Comparison of ENCODE assay signal across 27 mouse cellular contexts in the genomic region with DNA sequence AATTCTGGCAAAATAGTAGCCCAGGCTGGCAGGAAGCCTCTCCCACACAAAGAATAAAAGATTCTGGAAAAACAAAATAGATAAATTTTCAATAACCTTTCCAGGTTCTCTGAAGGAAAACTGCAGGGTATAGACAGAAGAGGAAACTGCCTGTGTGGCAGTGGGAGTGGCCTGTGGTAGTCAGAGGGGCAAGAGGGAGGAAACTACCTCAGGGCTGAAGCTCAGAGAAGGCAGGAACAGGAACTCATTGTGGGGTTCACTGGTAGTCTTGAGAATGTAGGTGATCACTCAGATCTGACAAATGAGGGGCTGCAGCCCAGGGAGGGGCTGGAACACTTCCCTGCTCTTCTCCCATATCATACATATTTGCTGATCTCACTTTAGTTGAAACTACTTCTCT.
A peak's percentile ranks its signal among the peaks of the same experiment; 100 is the strongest.
DNase-seq lines count a peak whose midpoint lies in the region; ATAC-seq and TF ChIP-seq lines count a peak whose summit lies in the region.
"Had no signal": no experiment of that assay in that cellular context is flagged by ENCODE, and none has a peak within 500 bp of the region (broad histone marks: within the 10 kb centered on the region; RNA-seq: fewer than 3 reads in every experiment).

No protein-coding gene starts in this region.

- TF ChIP-seq CTCF in layer of hippocampus, adult 2 months (conservative IDR thresholded peaks at IDR 0.05): no peak
- no peak for TF ChIP-seq CTCF in thymus, adult 2 months (IDR thresholded peaks at IDR 0.05; ENCODE audit: borderline replicate concordance, control insufficient read depth, extremely low read depth, insufficient read depth, low read length, poor library complexity)

- no peak overlapping the region for H3K4me3 ChIP-seq in layer of hippocampus, adult 2 months
- no peak overlapping the region for H3K4me3 ChIP-seq in thymus, adult 2 months (ENCODE audit: control insufficient read depth, insufficient read depth, low read length)
- H3K4me3 ChIP-seq: embryonic facial prominence, embryonic 13.5 days; forebrain, embryonic 10.5 days; forebrain, embryonic 15.5 days; hindbrain, embryonic 15.5 days; limb, embryonic 15.5 days; liver, embryonic 13.5 days; midbrain, embryonic 12.5 days; myocyte; neural tube, embryonic 13.5 days had no signal

- peak; percentile 86 for ATAC-seq in megakaryocyte progenitor cell, adult 5-6 weeks (replicated peaks; ENCODE audit: poor library complexity)
- ATAC-seq: forebrain, embryonic 15.5 days; inflammation-experienced regulatory T-cells, adult 6 months had no signal

- no peaks in the 10 kb centered on the region for H3K36me3 ChIP-seq in thymus, adult 2 months (ENCODE audit: control insufficient read depth, insufficient read depth, low read length)
- H3K36me3 ChIP-seq: embryonic facial prominence, embryonic 13.5 days; forebrain, embryonic 10.5 days; forebrain, embryonic 15.5 days; hindbrain, embryonic 15.5 days; limb, embryonic 15.5 days; liver, embryonic 13.5 days; midbrain, embryonic 12.5 days; neural tube, embryonic 13.5 days had no signal

- H3K4me1 ChIP-seq in thymus, adult 2 months (replicated peaks; ENCODE audit: control insufficient read depth, insufficient read depth, low read length): no peaks in the 10 kb centered on the region
- H3K4me1 ChIP-seq: embryonic facial prominence, embryonic 13.5 days; forebrain, embryonic 10.5 days; hindbrain, embryonic 15.5 days; limb, embryonic 15.5 days; liver, embryonic 13.5 days; midbrain, embryonic 12.5 days; neural tube, embryonic 13.5 days had no signal

- H3K27ac ChIP-seq in layer of hippocampus, adult 2 months: peak overlapping the region; percentile 64; the same call in 1 of the 2 replicates
- H3K27ac ChIP-seq in thymus, adult 2 months (ENCODE audit: control insufficient read depth, insufficient read depth, low read length): no peak overlapping the region
- H3K27ac ChIP-seq: embryonic facial prominence, embryonic 13.5 days; forebrain, embryonic 10.5 days; forebrain, embryonic 15.5 days; hindbrain, embryonic 15.5 days; limb, embryonic 15.5 days; liver, embryonic 13.5 days; midbrain, embryonic 12.5 days; neural tube, embryonic 13.5 days had no signal

- peak in 1 of 2 experiments; percentile 4 for DNase-seq in layer of hippocampus, adult 2 months (ENCODE audit: low spot score in 2 of 2)
- no peak for DNase-seq in layer of hippocampus, postnatal 14 days (ENCODE audit: low spot score in 2 of 2)
- DNase-seq in thymus, postnatal 0 days (ENCODE audit: low spot score): peak; percentile 40
- DNase-seq in thymus, adult 2 months: no peak
- DNase-seq in thymus, postnatal 4 days: peak; percentile 25
- DNase-seq in heart, postnatal 4 days: no peak
- DNase-seq in natural killer cell, adult 2 months (ENCODE audit: low spot score in 2 of 2): no peak
- DNase-seq: adrenal gland, postnatal 14 days; cerebellum, adult 11 months; cerebellum, adult 9-10 months; gastrocnemius, postnatal 25 days; heart, postnatal 36 days; kidney, adult 18-20 months; left cerebral cortex, postnatal 4 days; liver, embryonic 13.5 days; lung, adult 18-20 months; lung, postnatal 10 days had no signal

- no peak for TF ChIP-seq POLR2A in thymus, adult 2 months (IDR thresholded peaks at IDR 0.05; ENCODE audit: control insufficient read depth, extremely low read depth, insufficient read depth, low read length, poor library complexity)

- H3K27me3 ChIP-seq in thymus, adult 2 months (ENCODE audit: control insufficient read depth, insufficient read depth, low read length): no peaks in the 10 kb centered on the region
- H3K27me3 ChIP-seq: embryonic facial prominence, embryonic 13.5 days; forebrain, embryonic 15.5 days; hindbrain, embryonic 15.5 days; limb, embryonic 15.5 days; liver, embryonic 13.5 days; midbrain, embryonic 12.5 days; neural tube, embryonic 13.5 days had no signal

Comparison
In these comparisons a context has a peak if more than half of its experiments do, and no peak if none do; other contexts are left out.
1. DNase-seq: peak in thymus, postnatal 0 days (single experiment) and thymus, postnatal 4 days (single experiment); none in layer of hippocampus, postnatal 14 days (0 of 2), thymus, adult 2 months (single experiment), heart, postnatal 4 days (single experiment) and natural killer cell, adult 2 months (0 of 2).